12 mouse cellular contexts compared by ENCODE assay signal in genomic region chr16:11072454-11072853, GRCm38 (mm10). TPM values are rescaled to one million over a fixed set of nuclear protein-coding genes. Genes with fewer than 3 reads are reported as not detected.
DNase-seq lines count a peak whose midpoint lies in the region; ATAC-seq and TF ChIP-seq lines count a peak whose summit lies in the region.
"Had no signal": no experiment of that assay in that cellular context is flagged by ENCODE, and none has a peak within 500 bp of the region (broad histone marks: within the 10 kb centered on the region; RNA-seq: fewer than 3 reads in every experiment).

No protein-coding gene starts in this region.

- peak overlapping the region; percentile 8; the same call in 1 of the 2 replicates for H3K27ac ChIP-seq in left cerebral cortex, adult 2 months
- peak overlapping the region; percentile 42; the same call in 1 of the 2 replicates for H3K27ac ChIP-seq in midbrain, embryonic 15.5 days
- no peak overlapping the region for H3K27ac ChIP-seq in embryonic facial prominence, embryonic 10.5 days (replicated peaks)
- H3K27ac ChIP-seq: heart, adult 2 months; liver, embryonic 13.5 days had no signal

- 89% methylated on average over 8 of the region's 8 CpGs for WGBS in midbrain, embryonic 15.5 days
- 84% methylated on average over 8 of the region's 8 CpGs for WGBS in embryonic facial prominence, embryonic 10.5 days

- H3K9me3 ChIP-seq in midbrain, embryonic 15.5 days: no peaks in the 10 kb centered on the region
- no peaks in the 10 kb centered on the region for H3K9me3 ChIP-seq in embryonic facial prominence, embryonic 10.5 days
- H3K9me3 ChIP-seq: liver, embryonic 13.5 days had no signal

- no peak overlapping the region for H3K4me2 ChIP-seq in midbrain, embryonic 15.5 days
- H3K4me2 ChIP-seq: liver, embryonic 13.5 days had no signal

- DNase-seq in cerebellum, postnatal 10 days: peak; percentile 30 to 56
- DNase-seq in cerebellum, adult 8-10 months: no peak
- no peak for DNase-seq in left cerebral cortex, adult 2 months (ENCODE audit: extremely low spot score in 1 of 2, low spot score in 2 of 2)
- no peak for DNase-seq in left cerebral cortex, adult 9 months (ENCODE audit: low spot score in 2 of 2)
- peak; percentile 54 for DNase-seq in adrenal gland, postnatal 25 days
- DNase-seq in embryonic facial prominence, embryonic 10.5 days (ENCODE audit: low spot score): no peak
- DNase-seq in kidney, postnatal 36 days: no peak
- DNase-seq: heart, adult 2 months; heart, postnatal 4 days; liver, embryonic 13.5 days; lung, postnatal 14 days had no signal

- intact Hi-C loops in left cerebral cortex, adult 2 months (cut with DNase I): no loop called here

- TF ChIP-seq CTCF in left cerebral cortex, adult 2 months (IDR thresholded peaks at IDR 0.05): no peak

- ATAC-seq in midbrain, embryonic 15.5 days (replicated peaks): no peak

- no peaks in the 10 kb centered on the region for H3K27me3 ChIP-seq in midbrain, embryonic 15.5 days (replicated peaks)
- H3K27me3 ChIP-seq in embryonic facial prominence, embryonic 10.5 days (replicated peaks; ENCODE audit: low read depth, poor library complexity, severe bottlenecking): no peaks in the 10 kb centered on the region

- no peak overlapping the region for H3K9ac ChIP-seq in midbrain, embryonic 15.5 days
- H3K9ac ChIP-seq: liver, embryonic 13.5 days had no signal

- H3K36me3 ChIP-seq in midbrain, embryonic 15.5 days (replicated peaks): peaks cover 12% of the 10 kb centered on the region; the same call in 1 of the 2 replicates
- peaks cover 94% of the 10 kb centered on the region for H3K36me3 ChIP-seq in embryonic facial prominence, embryonic 10.5 days (replicated peaks)

- no peak overlapping the region for H3K4me3 ChIP-seq in left cerebral cortex, adult 2 months
- no peak overlapping the region for H3K4me3 ChIP-seq in midbrain, embryonic 15.5 days
- H3K4me3 ChIP-seq in embryonic facial prominence, embryonic 10.5 days: no peak overlapping the region
- H3K4me3 ChIP-seq: heart, adult 2 months; liver, embryonic 13.5 days had no signal

- peaks cover 56% of the 10 kb centered on the region for H3K4me1 ChIP-seq in midbrain, embryonic 15.5 days
- peaks cover 34% of the 10 kb centered on the region for H3K4me1 ChIP-seq in embryonic facial prominence, embryonic 10.5 days

RNA-seq across cellular contexts. Expression of gene Litaf, which starts 6.5 kb away (rescaled TPM):
- total RNA-seq in left cerebral cortex, adult 2 months (2021): 10 to 100 TPM in 1 of 2 experiments, 1 to 10 TPM in 1; 9.1 to 14.1 TPM
- 38.6 and 46.5 TPM in 2 replicates for total RNA-seq in adrenal gland, postnatal 25 days (2021)
- polyA plus RNA-seq in midbrain, embryonic 15.5 days (2015; fragmentation: Nextera tagmentation; extraction: Ambion mirVana): 28.0 and 28.8 TPM in 2 replicates
- polyA plus RNA-seq in embryonic facial prominence, embryonic 10.5 days (2016; fragmentation: Nextera tagmentation; extraction: Ambion mirVana): 97.3 and 115 TPM in 2 replicates

RNA-seq across cellular contexts. Expression of gene Snn, which starts 11.7 kb away (rescaled TPM):
- 100 to 1,000 TPM; 174 to 177 TPM for total RNA-seq in left cerebral cortex, adult 2 months (2021)
- total RNA-seq in adrenal gland, postnatal 25 days (2021): 12.5 and 16.7 TPM in 2 replicates
- 135 TPM in 2 replicates for polyA plus RNA-seq in midbrain, embryonic 15.5 days (2015; fragmentation: Nextera tagmentation; extraction: Ambion mirVana)
- 56.5 and 59.5 TPM in 2 replicates for polyA plus RNA-seq in embryonic facial prominence, embryonic 10.5 days (2016; fragmentation: Nextera tagmentation; extraction: Ambion mirVana)

Comparison
In these comparisons a context has a peak if more than half of its experiments do, and no peak if none do; other contexts are left out.
1. DNase-seq: peak in cerebellum, postnatal 10 days (2 of 2) and adrenal gland, postnatal 25 days (single experiment); none in cerebellum, adult 8-10 months (single experiment), left cerebral cortex, adult 2 months (0 of 2), left cerebral cortex, adult 9 months (0 of 2), embryonic facial prominence, embryonic 10.5 days (single experiment) and kidney, postnatal 36 days (0 of 2).